Mouse (Mus musculus): Measurements from ENCODE around the gene E130114P18Rik.
A peak's percentile ranks its signal among the peaks of the same experiment; 100 is the strongest.

Gene E130114P18Rik

DNA sequence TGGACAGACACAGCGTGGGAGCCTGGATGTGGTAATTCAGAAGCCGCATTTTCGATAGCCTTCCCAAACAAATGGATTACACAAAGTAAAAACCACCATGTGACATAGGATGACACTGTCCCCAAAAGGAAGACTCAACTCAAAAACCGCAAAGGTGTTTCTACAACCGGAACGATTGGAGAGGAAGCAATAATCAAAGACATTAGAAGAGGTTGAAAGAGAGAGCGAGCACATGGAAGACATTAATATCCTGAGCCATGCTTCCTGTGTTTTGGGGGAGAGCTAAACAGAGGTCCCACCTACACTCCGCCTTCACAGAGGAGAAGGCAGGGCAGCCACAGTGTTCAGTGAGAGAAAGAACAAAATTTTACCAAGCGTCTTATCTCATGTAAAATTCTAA, 181.5 kb downstream of the E130114P18Rik start:
- DNase-seq, result no peak

DNA sequence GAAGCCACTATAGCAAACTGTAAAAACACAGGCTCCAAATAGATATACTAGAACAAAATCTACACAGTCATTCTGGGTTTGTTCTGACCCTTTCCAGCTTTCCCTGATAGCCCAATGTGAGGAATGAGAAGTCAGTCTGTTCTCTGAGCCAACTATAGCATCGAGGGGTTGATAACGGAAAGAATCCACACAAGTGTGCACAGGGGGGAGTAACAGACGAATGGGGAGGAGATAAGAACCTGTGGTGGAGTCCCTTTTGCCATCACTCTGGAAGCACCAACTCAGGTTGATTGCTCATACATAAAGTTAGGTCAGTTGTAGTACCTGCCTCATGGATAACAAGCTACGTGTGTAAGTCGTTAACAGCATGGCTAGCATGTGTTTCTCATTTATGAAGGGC, 184.0 kb downstream of the E130114P18Rik start:
- no peak for DNase-seq

DNA sequence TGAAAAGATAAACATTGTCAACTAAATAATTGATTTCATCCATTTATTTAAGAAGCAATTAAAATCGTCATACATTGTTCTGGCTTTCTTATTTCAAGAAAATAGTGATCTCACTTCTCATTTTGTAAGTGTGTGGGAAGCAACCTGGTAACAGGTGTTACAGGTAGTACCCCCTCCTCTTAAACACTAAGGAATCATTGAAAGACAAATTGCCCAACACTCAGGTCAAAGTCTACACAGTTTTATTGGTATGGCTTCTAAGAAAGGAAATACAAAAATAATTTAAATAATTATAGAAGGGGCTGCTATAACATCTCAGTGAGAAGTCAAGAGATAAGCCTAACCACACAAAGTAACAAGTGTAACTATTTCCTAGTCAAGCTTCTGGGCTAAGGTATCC, 188.1 kb downstream of the E130114P18Rik start:
- DNase-seq, result no peak

DNA sequence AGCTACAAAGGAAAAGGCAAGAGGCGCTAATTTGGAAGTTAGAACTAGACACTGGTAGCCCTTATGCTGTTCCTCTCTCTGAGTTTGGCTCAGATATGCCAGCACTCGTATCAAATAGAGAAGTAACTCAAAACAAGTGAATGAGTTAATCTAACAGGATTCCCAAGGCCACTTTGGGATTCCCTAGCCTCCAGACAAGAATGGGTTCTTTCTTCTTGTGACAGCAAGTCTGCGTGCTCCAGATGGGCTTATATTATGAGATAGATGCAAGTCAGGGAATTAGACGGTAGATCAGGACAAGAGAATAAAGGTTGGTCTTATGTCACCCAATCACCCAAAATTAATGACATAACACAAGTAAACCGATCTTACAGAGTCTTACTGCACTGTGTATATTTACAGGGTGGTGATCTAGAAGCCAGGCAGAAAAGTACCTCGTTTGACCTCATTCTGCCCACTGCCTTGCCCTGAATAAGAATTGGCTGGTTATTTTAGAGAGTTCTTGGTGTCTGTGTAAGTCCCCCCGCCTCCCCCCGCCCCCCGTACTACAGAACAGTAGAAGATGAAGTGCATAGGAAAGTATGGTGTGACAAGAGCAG, 190.4 kb downstream of the E130114P18Rik start:
- no peak for DNase-seq

DNA sequence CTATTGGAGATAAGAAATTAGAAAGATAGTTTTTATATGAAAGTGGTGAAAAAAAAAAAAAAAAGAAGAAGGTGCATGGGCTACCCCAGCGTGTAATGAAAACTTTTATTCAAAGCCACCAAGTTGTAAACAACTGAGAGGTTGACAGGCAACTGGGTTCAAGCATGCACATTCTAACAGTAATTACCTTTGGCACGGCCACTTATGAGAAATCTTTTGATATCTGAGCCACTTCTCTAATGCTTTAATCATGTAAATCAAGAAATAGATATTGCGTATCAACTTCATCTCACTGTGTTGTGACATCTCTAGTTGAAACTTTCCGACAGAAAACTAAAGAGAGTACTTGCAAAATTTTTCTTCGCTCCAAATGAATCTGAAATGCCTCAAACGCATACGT, 192.7 kb downstream of the E130114P18Rik start:
- no peak for DNase-seq

DNA sequence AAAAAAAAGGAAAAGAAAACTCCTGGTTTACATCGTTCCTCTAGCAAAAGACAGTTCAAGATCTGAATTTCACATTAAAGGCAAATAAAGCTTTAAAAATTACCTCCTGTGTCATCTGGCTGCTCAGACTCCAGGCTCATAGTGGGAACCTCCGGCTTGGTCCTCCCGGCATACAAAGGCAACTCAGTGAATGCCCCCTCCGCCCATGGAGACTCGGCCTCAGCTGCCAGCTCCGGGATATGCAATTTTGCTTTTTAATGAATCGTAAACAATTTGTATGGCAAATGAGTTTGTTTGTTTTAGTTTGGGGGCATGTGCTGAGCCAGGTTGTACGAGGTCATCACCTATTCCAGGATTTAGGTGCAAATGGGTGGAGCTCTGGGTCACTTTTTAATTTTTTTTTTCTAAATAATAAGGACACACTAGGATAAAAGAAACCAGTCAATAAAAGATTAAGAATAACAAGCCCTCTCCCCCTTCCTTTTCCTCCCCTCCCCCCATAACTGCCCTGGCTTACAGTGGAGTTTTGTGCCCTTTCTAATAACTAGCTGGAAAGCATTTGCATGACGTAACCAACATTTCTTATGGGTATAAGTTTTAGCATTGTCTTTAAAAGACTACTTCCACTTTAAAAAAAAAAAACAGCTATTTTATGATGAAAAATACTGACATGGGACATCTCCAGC, 193.3 kb downstream of the E130114P18Rik start:
- no peak for DNase-seq

DNA sequence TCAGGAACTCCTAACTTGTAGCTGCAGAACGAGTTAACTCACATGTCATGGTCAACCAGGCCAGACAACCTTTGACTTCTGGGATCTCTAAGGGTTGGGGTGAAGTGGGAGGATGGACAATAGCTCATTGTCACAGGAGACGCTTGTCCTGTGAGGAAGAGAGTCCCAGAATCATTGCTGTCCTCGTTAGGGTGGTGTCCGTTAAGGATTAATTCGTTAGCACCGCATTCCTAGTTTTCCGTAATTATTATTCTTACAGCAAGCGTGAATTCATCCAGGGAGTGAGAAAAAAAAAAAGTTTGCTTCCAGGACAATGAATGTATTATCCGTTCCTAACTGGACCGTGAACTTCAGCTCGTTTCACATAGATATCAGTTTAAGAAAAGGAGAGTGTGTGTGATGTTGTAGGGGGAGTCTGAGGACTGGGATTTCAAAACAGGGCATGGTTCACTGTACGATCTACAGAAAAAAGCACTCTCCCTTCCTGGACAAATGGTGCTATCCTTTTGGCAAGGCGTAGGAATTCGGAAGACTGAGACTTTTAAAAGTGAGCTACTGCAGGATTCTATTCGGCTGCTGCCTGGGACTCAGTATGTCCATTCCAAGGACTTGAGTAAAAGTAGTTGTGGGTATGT, 195.0 kb downstream of the E130114P18Rik start:
- DNase-seq, result no peak

DNA sequence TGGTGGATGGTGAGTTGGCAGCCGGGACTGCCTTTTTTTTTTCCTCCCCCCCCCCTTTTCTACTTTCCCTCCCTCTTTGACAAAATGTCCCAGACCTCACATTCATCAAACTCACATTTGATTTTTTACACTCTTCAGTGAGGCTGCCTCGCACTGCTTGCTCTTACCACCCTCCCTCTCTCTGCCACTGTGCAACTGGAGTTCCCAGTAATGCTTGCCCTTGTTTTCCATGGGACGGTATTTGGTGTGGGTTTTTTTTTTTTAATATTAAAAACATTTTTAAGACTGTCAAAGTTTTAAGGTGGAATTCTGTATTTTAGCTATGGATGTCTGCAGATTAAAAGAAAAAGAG, 195.8 kb downstream of the E130114P18Rik start:
- DNase-seq, result no peak

DNA sequence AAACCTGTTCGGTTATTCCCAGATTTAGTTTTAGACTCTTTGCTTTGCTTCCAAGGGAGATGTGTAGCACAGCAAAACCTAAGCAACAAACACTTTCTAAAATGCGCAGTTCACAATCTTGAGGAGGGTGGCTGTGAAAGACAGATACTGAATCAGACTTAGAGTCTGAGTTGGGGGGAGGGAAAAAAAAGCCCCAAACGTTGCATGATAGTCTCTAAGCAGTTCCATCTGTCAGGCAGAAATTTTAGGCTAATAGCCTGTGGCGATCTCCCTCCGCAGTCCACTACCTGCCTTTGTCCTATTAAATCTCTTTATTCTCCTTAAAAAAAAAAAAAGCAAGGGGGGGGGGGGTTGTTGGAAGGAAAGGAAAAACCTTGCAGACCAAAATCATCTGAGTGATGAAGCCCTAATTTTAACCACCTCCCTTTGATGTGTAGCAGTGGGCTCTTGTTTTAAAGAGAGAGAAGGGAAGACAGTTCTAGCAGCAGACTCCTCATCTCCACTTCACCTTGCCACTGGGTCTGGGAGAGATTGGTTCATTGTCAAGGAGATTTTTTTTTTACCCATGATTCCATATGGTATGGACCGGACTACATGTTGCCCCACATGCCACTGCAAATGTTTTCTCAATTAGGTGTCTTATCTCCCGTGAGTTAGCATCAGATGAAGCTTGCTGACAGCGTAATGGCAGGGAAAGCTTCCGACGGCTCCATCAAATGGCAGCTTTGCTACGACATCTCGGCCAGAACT, 196.4 kb downstream of the E130114P18Rik start:
- no peak for DNase-seq

DNA sequence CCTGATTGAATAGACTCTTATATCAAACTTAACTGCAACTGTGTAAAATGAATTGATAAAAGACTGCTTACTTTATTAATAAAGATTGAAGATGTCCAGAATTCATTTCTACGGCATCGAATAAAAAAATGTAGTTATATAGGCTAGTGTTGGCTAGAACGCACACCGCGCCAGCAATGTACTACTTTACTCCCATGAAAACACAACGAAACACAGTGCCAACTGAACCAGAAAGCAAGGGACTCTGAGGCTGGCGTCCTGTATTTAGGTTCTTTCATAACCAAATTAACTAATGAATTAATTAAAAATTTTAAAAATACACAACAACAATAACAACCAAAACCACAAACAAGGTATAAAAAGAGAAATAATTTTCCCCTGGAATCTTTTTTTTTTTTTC, 197.0 kb downstream of the E130114P18Rik start:
- DNase-seq, result no peak

DNA sequence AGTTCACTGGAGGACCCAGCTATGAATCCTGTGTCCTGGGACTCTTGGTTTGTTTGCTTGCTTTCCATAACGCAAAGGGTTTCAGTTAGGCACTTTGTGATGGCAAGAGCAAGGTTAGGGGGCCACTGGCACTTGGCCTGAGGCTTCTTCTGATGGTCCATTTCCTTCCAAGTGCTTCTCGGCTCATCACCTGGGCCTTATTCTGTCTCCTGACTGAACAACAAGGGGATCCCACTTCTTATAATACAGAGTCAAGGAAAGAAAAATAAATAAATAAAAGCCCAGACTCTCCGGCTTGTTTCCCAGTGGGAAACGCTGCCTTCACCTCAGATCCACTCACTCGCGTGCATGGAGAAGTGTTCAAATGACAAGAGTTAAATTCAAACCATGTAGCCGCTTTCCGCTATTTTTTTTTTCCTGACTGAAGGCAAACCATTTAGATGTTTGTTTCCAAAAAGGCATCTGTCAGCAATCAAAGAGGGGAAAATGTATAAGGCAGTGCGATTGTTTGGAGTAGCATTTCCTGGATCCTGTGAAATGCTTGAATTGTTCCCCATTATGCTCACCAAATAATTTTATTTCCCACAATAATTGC, 199.2 kb downstream of the E130114P18Rik start:
- DNase-seq, result no peak

DNA sequence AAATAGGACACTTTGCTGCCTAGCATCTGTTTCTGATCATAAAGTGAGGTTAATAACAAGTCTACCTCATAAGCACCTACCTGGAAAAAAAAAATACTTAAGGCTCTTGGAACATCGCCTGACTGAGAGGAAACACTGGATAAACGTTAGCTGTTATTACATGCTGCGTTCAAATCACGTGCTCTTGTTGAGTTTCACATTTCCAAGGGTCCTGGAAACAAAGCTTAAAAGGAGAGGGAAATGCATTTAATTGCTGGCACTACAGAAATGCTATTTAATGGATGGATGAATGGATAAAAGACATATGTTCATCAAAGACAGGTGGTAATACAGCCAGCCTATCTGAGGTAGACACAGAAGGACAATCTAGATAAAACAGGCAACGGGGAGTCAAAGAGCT, 200.4 kb downstream of the E130114P18Rik start:
- no peak for DNase-seq

DNA sequence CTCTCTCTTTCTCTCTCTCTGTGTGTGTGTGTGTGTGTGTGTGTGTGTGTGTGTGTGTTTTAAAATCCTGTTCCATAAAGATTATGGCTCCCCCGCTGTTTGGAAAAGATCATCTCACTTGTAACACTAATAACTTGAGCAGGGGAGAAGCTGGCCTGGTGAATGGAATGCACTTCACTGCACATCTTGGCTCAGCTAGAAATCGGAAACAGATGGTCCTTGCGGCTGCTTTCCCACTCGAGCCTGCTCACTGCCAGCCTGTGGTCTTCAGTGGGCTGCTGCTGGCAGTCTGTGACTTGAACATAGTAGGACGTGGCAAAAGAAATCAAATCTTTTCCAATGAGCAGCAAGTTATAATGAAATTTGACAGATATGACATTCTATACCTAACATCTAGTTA, 202.4 kb downstream of the E130114P18Rik start:
- no peak for DNase-seq

DNA sequence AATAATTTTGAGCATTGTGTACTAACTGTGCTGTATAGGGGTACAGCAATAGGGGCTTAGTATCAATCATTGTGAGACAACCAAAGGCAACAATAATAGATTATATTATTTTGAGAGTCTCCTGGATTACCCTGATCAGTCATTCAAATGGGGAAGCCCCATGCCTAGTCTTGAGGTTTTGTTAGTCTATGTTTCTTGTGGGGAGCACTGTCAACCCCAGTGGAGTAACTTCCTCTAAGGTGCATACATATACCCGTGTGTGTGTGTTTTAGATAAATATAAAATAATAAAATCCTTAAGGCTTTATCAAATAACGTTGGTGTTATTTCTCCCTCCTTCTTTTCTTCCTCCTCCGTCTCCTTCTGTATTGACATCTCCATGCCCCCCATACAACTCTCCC, 208.6 kb downstream of the E130114P18Rik start:
- DNase-seq, result no peak

DNA sequence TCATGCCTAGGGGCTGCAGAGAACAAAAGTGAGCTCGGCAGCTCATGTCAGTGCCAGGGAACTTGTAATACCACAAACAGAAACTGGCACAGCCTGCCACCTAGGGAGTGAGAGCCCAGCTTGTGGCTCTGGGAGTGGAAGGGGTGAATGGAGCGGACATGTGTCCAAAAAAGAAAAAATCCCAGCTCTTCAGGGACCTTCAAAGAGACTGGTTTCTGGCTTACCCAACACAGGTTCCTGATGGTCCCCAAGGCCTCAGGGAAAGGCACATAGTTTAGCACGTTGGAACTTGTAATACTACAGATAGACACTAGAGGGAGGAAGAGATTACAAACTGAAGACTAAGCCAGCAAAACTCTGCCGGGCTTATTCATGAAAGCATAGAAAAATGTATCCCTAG, 213.2 kb downstream of the E130114P18Rik start:
- peak; percentile 64 for DNase-seq

DNA sequence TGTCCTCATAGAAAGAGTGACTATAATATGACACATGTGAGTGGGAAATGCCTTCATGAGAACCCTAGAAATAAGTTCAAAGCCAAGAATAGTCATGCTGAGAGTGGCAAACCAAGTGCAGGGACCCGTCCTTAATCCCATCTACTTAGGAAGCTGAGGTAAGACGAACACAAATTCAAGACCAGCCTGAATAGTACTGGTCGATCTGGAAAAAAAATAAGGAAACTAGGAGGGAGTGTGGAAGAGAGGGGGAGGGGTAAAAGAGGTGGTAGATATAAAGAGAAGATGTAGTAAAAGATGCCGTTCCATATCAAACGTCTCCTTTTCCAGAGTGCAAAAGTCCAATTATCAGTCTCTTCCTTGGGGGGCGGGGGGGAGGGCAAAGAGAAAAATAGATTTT, 213.7 kb downstream of the E130114P18Rik start:
- no peak for DNase-seq

DNA sequence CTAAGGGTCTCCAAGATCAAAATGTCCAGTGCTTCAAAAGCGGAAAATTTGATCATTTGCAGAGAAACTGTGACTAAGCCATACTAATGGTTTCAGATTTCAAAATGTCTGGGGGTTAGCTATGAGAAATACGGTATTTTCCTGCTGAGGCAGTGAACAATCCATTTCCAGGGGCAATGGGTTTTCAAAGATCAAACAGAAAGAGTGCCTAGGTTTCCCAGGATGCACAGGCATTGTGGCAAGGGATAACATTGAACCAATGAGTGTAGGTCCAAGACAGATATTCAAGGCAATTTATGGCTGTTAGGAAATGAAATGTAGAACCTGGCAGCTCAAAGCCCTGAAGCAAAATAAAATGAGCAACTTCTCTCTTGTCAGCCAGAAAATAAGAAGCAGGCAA, 220.3 kb downstream of the E130114P18Rik start:
- DNase-seq, result no peak

DNA sequence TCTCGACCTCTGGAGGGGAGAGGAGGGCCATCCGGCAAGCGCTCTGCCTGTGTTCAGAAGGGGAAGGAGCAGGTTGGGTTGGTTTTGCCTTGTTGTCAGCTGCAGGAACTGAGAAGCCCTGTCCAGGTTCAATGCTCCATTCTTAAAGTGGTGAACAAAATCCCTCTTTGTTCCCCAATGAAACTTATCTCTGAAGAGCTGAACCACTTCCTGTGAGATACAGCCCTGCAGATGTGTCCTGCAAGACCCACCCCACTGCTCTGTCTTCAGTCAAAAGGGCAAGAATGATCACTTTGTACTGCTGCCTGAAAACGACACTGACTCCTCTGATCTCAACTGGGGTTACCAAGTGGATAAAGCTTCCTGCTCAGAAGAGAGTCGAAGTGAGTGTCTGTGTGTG, 233.9 kb downstream of the E130114P18Rik start:
- no peak for DNase-seq

DNA sequence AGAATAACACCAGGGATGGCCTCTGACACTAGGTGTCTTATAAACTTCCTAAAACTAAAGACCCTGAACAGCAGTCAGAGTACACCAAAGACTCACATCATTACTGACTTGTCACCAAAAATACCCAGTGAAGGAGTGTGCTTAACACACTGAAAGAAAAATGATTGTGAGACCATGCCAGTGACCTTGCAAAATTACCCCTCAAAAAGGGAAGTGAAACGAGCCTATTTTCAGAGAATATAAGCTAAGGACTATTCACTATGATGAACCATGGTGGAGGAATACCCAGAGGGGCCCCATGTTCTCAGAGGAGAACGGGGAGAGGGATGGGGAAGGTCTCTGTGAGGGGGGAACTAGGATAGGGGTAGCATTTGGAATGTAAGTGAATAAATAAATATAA, 245.8 kb downstream of the E130114P18Rik start:
- no peak for DNase-seq

DNA sequence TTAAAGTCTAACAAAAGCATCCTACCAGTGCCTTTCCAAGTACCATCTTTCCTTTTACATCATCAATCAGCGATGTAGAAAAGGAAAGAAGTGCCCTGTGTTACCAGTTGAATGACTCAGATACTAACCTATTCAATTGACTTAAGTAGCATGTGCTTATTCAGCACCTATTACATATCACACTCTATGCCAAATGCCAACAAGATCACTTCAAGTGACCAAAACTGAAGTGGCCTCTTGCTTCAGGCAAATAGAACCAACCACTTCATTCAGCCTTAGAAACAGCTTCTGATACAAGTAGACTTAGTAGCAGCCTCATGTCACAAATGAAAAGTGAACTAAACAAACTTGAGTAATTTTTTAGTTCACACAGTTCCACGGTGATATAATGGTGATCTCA, 249.4 kb downstream of the E130114P18Rik start:
- no peak for DNase-seq

Measured in kidney, adult 9 months (tissue).